Mouse (Mus musculus): ENCODE results near the gene Tex52.

Gene Tex52

DNA sequence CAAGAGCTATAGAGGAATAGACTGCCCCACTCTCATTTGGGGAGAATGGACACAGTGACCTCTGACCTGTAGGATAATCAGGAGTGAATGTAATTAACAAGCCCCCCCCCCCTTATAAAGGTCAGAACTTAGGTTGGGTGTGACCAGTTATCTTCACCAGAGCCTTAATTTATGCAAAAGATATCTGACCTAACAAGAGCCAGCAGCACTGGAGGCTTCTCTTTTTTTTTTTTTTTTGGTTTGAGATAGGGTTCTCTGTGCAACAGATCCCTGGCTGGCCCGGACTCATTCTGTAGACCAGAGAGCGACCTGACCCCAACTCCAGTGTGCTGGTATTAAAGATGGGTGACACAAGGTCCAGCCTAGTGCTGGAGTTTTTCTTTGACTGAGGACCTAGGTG lies 54.0 kb downstream of the Tex52 start:
- DNase-seq (ENCODE audit: low spot score in 2 of 2), result no peak

GRCm38 (mm10) chr6:128429826-128430225 lies 54.6 kb downstream of the Tex52 start:
- DNase-seq (ENCODE audit: low spot score in 2 of 2), result no peak

DNA sequence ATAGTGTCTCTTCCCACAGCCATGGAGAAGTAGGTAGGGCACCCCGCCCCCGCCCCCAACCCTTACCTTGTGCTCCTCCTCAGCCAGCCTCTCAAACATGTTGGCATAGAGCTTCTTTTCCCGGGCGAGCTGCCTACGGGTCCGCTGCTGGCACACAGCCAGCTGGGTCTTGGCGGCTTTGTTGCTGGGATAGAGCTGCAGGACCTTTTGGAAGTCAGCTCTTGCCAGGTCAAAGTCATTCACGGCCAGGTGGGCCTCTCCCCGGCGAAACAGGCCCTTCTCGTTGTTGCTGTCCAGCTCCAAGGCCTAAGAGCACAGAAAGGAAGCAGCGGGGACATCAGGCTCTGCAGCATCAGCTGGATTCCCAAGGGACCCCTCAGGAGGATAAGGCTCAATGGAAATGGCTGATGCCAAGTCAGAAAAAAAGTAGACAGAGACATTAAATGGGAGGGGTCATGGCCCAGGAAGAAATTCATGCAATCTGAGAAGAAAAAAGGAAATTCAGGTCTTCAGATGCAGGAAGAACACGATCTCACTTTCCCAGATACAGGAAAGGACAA lies 57.2 kb downstream of the Tex52 start:
- DNase-seq (ENCODE audit: low spot score in 2 of 2), result no peak

DNA sequence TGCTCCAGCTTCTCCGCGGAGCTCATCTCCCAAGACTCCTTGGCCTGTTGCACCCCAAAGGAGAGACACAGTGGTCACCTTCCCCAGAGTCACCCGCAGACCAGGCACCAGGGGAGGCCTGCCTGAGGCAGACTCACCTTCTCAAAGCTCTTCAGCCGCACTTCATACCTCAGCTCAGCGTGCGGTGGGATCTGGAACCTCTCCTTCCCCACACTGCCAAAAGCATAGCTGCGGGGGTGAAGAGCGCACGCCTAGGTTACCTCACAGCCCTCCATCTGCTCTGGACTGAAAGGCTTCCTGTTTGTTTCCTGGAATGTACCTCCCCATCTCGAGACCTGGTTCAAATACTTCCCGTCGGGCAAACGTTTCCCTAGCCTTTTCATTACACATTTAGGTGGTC lies 58.3 kb downstream of the Tex52 start:
- DNase-seq (ENCODE audit: low spot score in 2 of 2), result no peak
